Mouse (Mus musculus) liver, adult 2 months (tissue): ENCODE data around the gene Ctdspl2. TPM values are rescaled to one million over a fixed set of nuclear protein-coding genes. Genes with fewer than 3 reads are reported as not detected.
"Not testable (repeated sequence)": the region's sequence is repeated elsewhere in the genome, so short reads cannot be mapped to it uniquely, and the experiment has no call there.

Experiments
- DNase-seq: peaks from one replicate; pipeline ENCODE4 v3.0.0-alpha.2; 2011; ENCODE audit warnings: low read depth, low spot score; ENCODE audit errors: extremely low read depth
- H3K27ac ChIP-seq: fragments of 200-500 bp; replicated peaks from 2 replicates; pipeline ENCODE4 v1.5.1; 2012; ENCODE audit warnings: low read depth, mild to moderate bottlenecking, control low read depth, inconsistent platforms, low read length; ENCODE audit not compliant: insufficient read depth
- H3K27me3 ChIP-seq: fragments of 200-500 bp; 2 replicates; pipeline ENCODE4 v1.6.1; 2012; ENCODE audit warnings: mild to moderate bottlenecking, moderate library complexity, low read length, inconsistent platforms; ENCODE audit not compliant: control insufficient read depth, insufficient read depth
- H3K36me3 ChIP-seq: fragments of 200-500 bp; 2 replicates; pipeline ENCODE4 v1.6.1; 2012; ENCODE audit warnings: low read length, inconsistent platforms; ENCODE audit not compliant: control insufficient read depth, insufficient read depth
- H3K4me1 ChIP-seq: fragments of 200-500 bp; 2 replicates; pipeline ENCODE4 v1.6.1; 2011; ENCODE audit warnings: low read length; ENCODE audit not compliant: control insufficient read depth, insufficient read depth
- H3K4me3 ChIP-seq: fragments of 200-500 bp; 2 replicates; pipeline ENCODE4 v1.5.1; 2011; ENCODE audit warnings: low read depth, mild to moderate bottlenecking, control low read depth, low read length, moderate library complexity; ENCODE audit not compliant: insufficient read depth
- H3K79me2 ChIP-seq: fragments of 200-500 bp; 2 replicates; pipeline ENCODE4 v1.6.1; 2012; ENCODE audit warnings: inconsistent platforms, mild to moderate bottlenecking, low read length, moderate library complexity; ENCODE audit not compliant: control insufficient read depth, insufficient read depth
- H3K9ac ChIP-seq: fragments of 200-500 bp; 2 replicates; pipeline ENCODE4 v1.6.1; 2012; ENCODE audit warnings: low read depth, mild to moderate bottlenecking, control low read depth, inconsistent platforms, low read length
- CTCF ChIP-seq: fragments of 200-500 bp; IDR thresholded peaks from 2 replicates; pipeline ENCODE4 v1.5.1; 2011; ENCODE audit warnings: low read depth, low read length, control low read depth
- POLR2A ChIP-seq: fragments of 200-500 bp; IDR thresholded peaks from 2 replicates; pipeline ENCODE4 v1.6.1; 2011; ENCODE audit warnings: low read length, control low read depth; ENCODE audit not compliant: insufficient read depth; ENCODE audit errors: extremely low read depth
- WGBS: fragments of 180-500 bp; shearing (Covaris S2); methylation state at CpG from one replicate; pipeline ENCODE4 v1.1.7; 2018; 5-methylcytosine and 5-hydroxymethylcytosine counted together
- polyA plus RNA-seq: library from polyadenylated mRNA; depleted of rRNA; stranded (reverse); fragments of >200 nt; gene quantifications from 2 replicates; pipeline ENCODE4 v1.2.3, GENCODE M21; 2012
- total RNA-seq: library from RNA; depleted of rRNA; stranded (reverse); fragments of >200 nt; gene quantifications from 2 replicates; pipeline ENCODE4 v1.2.3, GENCODE M21; 2014

Ctdspl2 gene
- total and polyA plus RNA-seq, 2 experiments = 1.6 to 14.9 TPM

DNA sequence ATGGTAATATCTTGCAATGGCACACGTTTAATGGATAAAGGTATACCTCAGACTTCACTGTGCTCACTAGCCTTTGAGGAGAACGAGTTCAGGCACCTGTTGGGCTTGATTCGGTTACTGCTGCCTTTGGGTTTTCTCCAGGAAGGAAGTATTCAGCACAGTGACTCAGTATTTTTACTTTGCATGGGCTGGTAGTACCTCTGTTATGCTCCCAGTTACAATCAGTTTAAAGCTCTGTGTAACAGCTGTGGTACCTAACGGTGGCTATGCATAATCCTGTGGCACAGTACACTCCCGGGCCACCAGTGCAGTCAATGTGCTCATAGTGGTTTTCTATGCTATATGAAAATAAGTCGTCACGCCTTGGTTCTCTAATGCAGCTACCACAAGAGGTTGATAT lies 55.6 kb downstream of the Ctdspl2 start:
- Histone ChIP-seq H3K27ac (no peak overlapping the region), H3K9ac (no peak overlapping the region), H3K4me1 (no peaks in the 10 kb centered on the region), H3K36me3 (peaks cover 24% of the 10 kb centered on the region), H3K4me3 (no peak overlapping the region), H3K27me3 (no peaks in the 10 kb centered on the region), H3K79me2 (no peaks in the 10 kb centered on the region)
- no peak for DNase-seq
- TF ChIP-seq CTCF (no peak), POLR2A (no peak)
- 90% methylated on average over 7 of the region's 7 CpGs for WGBS

GRCm38 (mm10) chr2:122018705-122019104 lies 62.9 kb downstream of the Ctdspl2 start:
- 20% methylated on average over 1 of the region's 1 CpGs for WGBS
- H3K9ac ChIP-seq = no peak overlapping the region
- no peaks in the 10 kb centered on the region for H3K27me3 ChIP-seq

DNA sequence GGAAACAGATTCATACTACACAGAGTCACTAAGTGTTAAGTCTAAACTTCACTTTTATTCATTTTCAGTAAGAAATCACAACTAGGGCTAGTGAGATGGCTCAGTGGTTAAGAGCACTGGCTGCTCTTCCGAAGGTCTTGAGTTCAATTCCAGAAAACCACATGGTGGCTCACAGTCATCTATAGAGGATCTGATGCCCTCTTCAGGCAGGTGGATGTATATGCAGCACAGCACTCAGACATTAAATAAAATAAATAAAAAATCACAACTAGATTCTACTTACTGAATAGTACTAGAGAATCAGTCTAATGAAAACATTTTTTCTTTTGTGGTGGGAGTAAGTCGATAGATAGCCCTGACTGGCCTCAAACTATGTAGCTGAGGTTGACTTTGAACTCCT lies 66.5 kb downstream of the Ctdspl2 start:
- DNase-seq = peak; percentile 24
- Histone ChIP-seq H3K4me1 (peaks cover 5% of the 10 kb centered on the region; the same call in 1 of the 2 replicates), H3K9ac (no peak overlapping the region), H3K79me2 (no peaks in the 10 kb centered on the region), H3K27ac (no peak overlapping the region), H3K27me3 (no peaks in the 10 kb centered on the region), H3K4me3 (no peak overlapping the region), H3K36me3 (no peaks in the 10 kb centered on the region)
- 57% methylated on average over 2 of the region's 2 CpGs for WGBS
- TF ChIP-seq POLR2A (no peak), CTCF (0 out of 2 replicates have a peak, but pooled peaks have one; percentile 3)

More at GRCm38 (mm10) chr2:122018705-122019104, 62.9 kb downstream of the Ctdspl2 start:
- H3K36me3 ChIP-seq = peaks cover 4% of the 10 kb centered on the region; the same call in 1 of the 2 replicates
- H3K4me1 ChIP-seq = no peaks in the 10 kb centered on the region
- H3K27ac ChIP-seq = no peak overlapping the region
- DNase-seq = no peak
- TF ChIP-seq POLR2A = no peak
- no peak for TF ChIP-seq CTCF
- no peaks in the 10 kb centered on the region for H3K79me2 ChIP-seq
- H3K4me3 ChIP-seq = no peak overlapping the region

GRCm38 (mm10) chr2:122027091-122027490 lies 71.3 kb downstream of the Ctdspl2 start:
- H3K4me3 ChIP-seq, H3K27me3 ChIP-seq, DNase-seq, H3K79me2 ChIP-seq, H3K4me1 ChIP-seq, H3K36me3 ChIP-seq, H3K9ac ChIP-seq: not testable (repeated sequence)
- 92% methylated on average over 10 of the region's 10 CpGs for WGBS
- peak overlapping the region; percentile 83; the same call in 1 of the 2 replicates for H3K27ac ChIP-seq

DNA sequence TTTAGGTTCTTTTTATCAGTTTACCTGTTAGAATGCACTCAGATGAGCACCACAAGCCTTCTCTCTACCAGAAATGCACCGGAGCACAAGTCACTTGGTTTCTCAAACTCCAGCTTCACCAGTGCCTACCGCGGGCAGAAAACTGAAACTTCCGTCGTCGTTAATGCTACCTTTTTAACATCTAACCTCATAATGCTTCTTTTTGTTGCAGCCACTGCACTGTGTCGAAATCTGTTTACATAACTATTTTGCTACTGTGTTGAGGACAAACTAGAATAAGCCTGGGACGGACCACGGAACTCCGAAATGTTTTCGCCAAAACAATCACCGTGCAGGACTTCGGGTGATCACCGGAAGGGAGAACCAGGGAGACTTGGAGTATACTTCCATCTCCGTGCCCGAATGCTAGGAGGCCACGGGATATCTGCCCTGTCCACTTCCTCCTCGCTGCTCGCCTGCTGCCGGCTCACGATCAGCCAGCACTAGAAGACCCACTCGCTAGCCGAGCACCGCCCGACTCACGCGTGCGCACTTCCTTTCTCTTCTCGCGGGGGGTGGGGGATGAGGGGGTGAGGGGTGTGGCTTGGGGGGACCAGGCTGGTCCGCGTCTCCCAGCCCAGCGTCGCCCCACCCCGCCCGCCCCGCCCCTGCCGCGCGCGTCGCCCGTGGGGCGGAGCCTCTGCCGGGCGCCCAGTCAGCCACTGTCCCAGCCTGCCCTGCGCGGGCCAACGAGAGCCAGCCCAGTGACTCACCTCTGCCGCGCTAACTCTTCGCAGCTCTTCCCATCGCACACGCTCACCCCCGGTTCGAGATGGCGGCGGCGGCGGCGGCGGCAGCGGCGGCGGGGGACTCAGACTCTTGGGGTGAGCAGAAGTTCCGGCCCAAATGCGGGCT lies 72.3 kb downstream of the Ctdspl2 start, which contains the start of gene Eif3j1:
Gene Eif3j1 (plus strand): TSS at position 685 of the 894 bp plus-strand sequence.
- Histone ChIP-seq H3K79me2 (peaks cover 2% of the 10 kb centered on the region; the same call in 1 of the 2 replicates), H3K36me3 (peaks cover 8% of the 10 kb centered on the region; the same call in 1 of the 2 replicates), H3K27me3 (no peaks in the 10 kb centered on the region), H3K9ac (peak within 1 kb of the TSS; percentile 87), H3K27ac (peak within 1 kb of the TSS; percentile 83), H3K4me3 (peak within 1 kb of the TSS; percentile 88), H3K4me1 (peaks cover 5% of the 10 kb centered on the region; the same call in 1 of the 2 replicates)
- WGBS = under 1% methylated on average over 37 of the region's 67 CpGs
- DNase-seq = peak; percentile 89
- TF ChIP-seq POLR2A (peak; percentile 98), CTCF (no peak)
